Mouse (Mus musculus): ENCODE measurements around the gene Yaf2. TPM values are rescaled to one million over a fixed set of nuclear protein-coding genes. Genes with fewer than 3 reads are reported as not detected.
"Not testable (repeated sequence)": the region's sequence is repeated elsewhere in the genome, so short reads cannot be mapped to it uniquely, and the experiment has no call there.

Gene Yaf2
- polyA plus RNA-seq, 1 experiment, result 12.9 TPM

GRCm38 (mm10) chr15:93262274-93262673 is 74.5 kb downstream of the Yaf2 start:
- WGBS, result 97% methylated on average over 5 of the region's 5 CpGs
- TF ChIP-seq POLR2A (IDR thresholded peaks at IDR 0.05; ENCODE audit: low read depth, low read length), result no peak
- TF ChIP-seq CTCF (IDR thresholded peaks at IDR 0.05; ENCODE audit: extremely low read depth, insufficient read depth, insufficient read length, insufficient replicate concordance), result no peak
- H3K27me3 ChIP-seq (ENCODE audit: control insufficient read depth, insufficient read depth, low read length), result no peaks in the 10 kb centered on the region
- H3K4me3 ChIP-seq (ENCODE audit: extremely low read depth, insufficient read depth, insufficient read length), result no peak overlapping the region
- peaks cover 14% of the 10 kb centered on the region for H3K36me3 ChIP-seq (ENCODE audit: control insufficient read depth, insufficient read depth, low read length)
- H3K27ac ChIP-seq (ENCODE audit: insufficient read depth, low read length), result no peak overlapping the region
- H3K4me1 ChIP-seq (ENCODE audit: control insufficient read depth, insufficient read depth, insufficient read length), result peaks cover 2% of the 10 kb centered on the region; the same call in 1 of the 2 replicates
- DNase-seq (ENCODE audit: low read depth in 1 of 2, low spot score in 2 of 2), result no peak

- WGBS, result 77% methylated on average over 8 of the region's 8 CpGs
- peaks cover 22% of the 10 kb centered on the region for H3K36me3 ChIP-seq (ENCODE audit: control insufficient read depth, insufficient read depth, low read length)
Observed at GRCm38 (mm10) chr15:93259933-93260332, 76.8 kb downstream of the Yaf2 start.

GRCm38 (mm10) chr15:93255295-93255694 is 81.4 kb downstream of the Yaf2 start:
- no peak for TF ChIP-seq POLR2A (IDR thresholded peaks at IDR 0.05; ENCODE audit: low read depth, low read length)
- TF ChIP-seq CTCF (IDR thresholded peaks at IDR 0.05; ENCODE audit: extremely low read depth, insufficient read depth, insufficient read length, insufficient replicate concordance), result no peak
- Histone ChIP-seq H3K27ac (ENCODE audit: insufficient read depth, low read length) (no peak overlapping the region), H3K4me1 (ENCODE audit: control insufficient read depth, insufficient read depth, insufficient read length) (no peaks in the 10 kb centered on the region), H3K4me3 (ENCODE audit: extremely low read depth, insufficient read depth, insufficient read length) (no peak overlapping the region), H3K27me3 (ENCODE audit: control insufficient read depth, insufficient read depth, low read length) (no peaks in the 10 kb centered on the region), H3K36me3 (ENCODE audit: control insufficient read depth, insufficient read depth, low read length) (peaks cover 23% of the 10 kb centered on the region)
- no peak for DNase-seq (ENCODE audit: low read depth in 1 of 2, low spot score in 2 of 2)
- 93% methylated on average over 10 of the region's 10 CpGs for WGBS

More at GRCm38 (mm10) chr15:93259933-93260332, 76.8 kb downstream of the Yaf2 start:
- Histone ChIP-seq H3K4me3 (ENCODE audit: extremely low read depth, insufficient read depth, insufficient read length) (no peak overlapping the region), H3K27ac (ENCODE audit: insufficient read depth, low read length) (no peak overlapping the region), H3K4me1 (ENCODE audit: control insufficient read depth, insufficient read depth, insufficient read length) (no peaks in the 10 kb centered on the region), H3K27me3 (ENCODE audit: control insufficient read depth, insufficient read depth, low read length) (no peaks in the 10 kb centered on the region)
- TF ChIP-seq POLR2A (IDR thresholded peaks at IDR 0.05; ENCODE audit: low read depth, low read length) (no peak), CTCF (IDR thresholded peaks at IDR 0.05; ENCODE audit: extremely low read depth, insufficient read depth, insufficient read length, insufficient replicate concordance) (no peak)
- DNase-seq (ENCODE audit: low read depth in 1 of 2, low spot score in 2 of 2), result no peak

GRCm38 (mm10) chr15:93253172-93253571 is 83.6 kb downstream of the Yaf2 start:
- no peaks in the 10 kb centered on the region for H3K27me3 ChIP-seq (ENCODE audit: control insufficient read depth, insufficient read depth, low read length)
- 80% methylated on average over 8 of the region's 8 CpGs for WGBS
- TF ChIP-seq CTCF (IDR thresholded peaks at IDR 0.05; ENCODE audit: extremely low read depth, insufficient read depth, insufficient read length, insufficient replicate concordance), result no peak
- no peak for TF ChIP-seq POLR2A (IDR thresholded peaks at IDR 0.05; ENCODE audit: low read depth, low read length)

GRCm38 (mm10) chr15:93252396-93252795 is 84.3 kb downstream of the Yaf2 start:
- H3K27ac ChIP-seq (ENCODE audit: insufficient read depth, low read length), result peak overlapping the region; percentile 60
- WGBS, result 93% methylated on average over 6 of the region's 6 CpGs
- no peak overlapping the region for H3K4me3 ChIP-seq (ENCODE audit: extremely low read depth, insufficient read depth, insufficient read length)
- no peaks in the 10 kb centered on the region for H3K4me1 ChIP-seq (ENCODE audit: control insufficient read depth, insufficient read depth, insufficient read length)
- H3K27me3 ChIP-seq (ENCODE audit: control insufficient read depth, insufficient read depth, low read length), result no peaks in the 10 kb centered on the region
- no peak for DNase-seq (ENCODE audit: low read depth in 1 of 2, low spot score in 2 of 2)
- H3K36me3 ChIP-seq (ENCODE audit: control insufficient read depth, insufficient read depth, low read length), result peaks cover 21% of the 10 kb centered on the region
- TF ChIP-seq CTCF (IDR thresholded peaks at IDR 0.05; ENCODE audit: extremely low read depth, insufficient read depth, insufficient read length, insufficient replicate concordance) (no peak), POLR2A (IDR thresholded peaks at IDR 0.05; ENCODE audit: low read depth, low read length) (no peak)

More at GRCm38 (mm10) chr15:93253172-93253571, 83.6 kb downstream of the Yaf2 start:
- Histone ChIP-seq H3K4me3 (ENCODE audit: extremely low read depth, insufficient read depth, insufficient read length) (no peak overlapping the region), H3K27ac (ENCODE audit: insufficient read depth, low read length) (no peak overlapping the region), H3K36me3 (ENCODE audit: control insufficient read depth, insufficient read depth, low read length) (peaks cover 25% of the 10 kb centered on the region), H3K4me1 (ENCODE audit: control insufficient read depth, insufficient read depth, insufficient read length) (no peaks in the 10 kb centered on the region)
- no peak for DNase-seq (ENCODE audit: low read depth in 1 of 2, low spot score in 2 of 2)

- Histone ChIP-seq H3K27me3 (ENCODE audit: control insufficient read depth, insufficient read depth, low read length) (no peaks in the 10 kb centered on the region), H3K27ac (ENCODE audit: insufficient read depth, low read length) (peak overlapping the region; percentile 60), H3K36me3 (ENCODE audit: control insufficient read depth, insufficient read depth, low read length) (peaks cover 16% of the 10 kb centered on the region), H3K4me3 (ENCODE audit: extremely low read depth, insufficient read depth, insufficient read length) (no peak overlapping the region), H3K4me1 (ENCODE audit: control insufficient read depth, insufficient read depth, insufficient read length) (no peaks in the 10 kb centered on the region)
- TF ChIP-seq POLR2A (IDR thresholded peaks at IDR 0.05; ENCODE audit: low read depth, low read length) (no peak), CTCF (IDR thresholded peaks at IDR 0.05; ENCODE audit: extremely low read depth, insufficient read depth, insufficient read length, insufficient replicate concordance) (no peak)
- WGBS, result 67% methylated on average over 13 of the region's 13 CpGs
- DNase-seq (ENCODE audit: low read depth in 1 of 2, low spot score in 2 of 2), result peak in 1 of 2 experiments; percentile 22
Observed at GRCm38 (mm10) chr15:93251553-93252250, 85.0 kb downstream of the Yaf2 start.

- H3K36me3 ChIP-seq (ENCODE audit: control insufficient read depth, insufficient read depth, low read length), result peaks cover 18% of the 10 kb centered on the region
- TF ChIP-seq POLR2A (IDR thresholded peaks at IDR 0.05; ENCODE audit: low read depth, low read length) (no peak), CTCF (IDR thresholded peaks at IDR 0.05; ENCODE audit: extremely low read depth, insufficient read depth, insufficient read length, insufficient replicate concordance) (no peak)
Observed at GRCm38 (mm10) chr15:93243202-93243601, 93.5 kb downstream of the Yaf2 start.

GRCm38 (mm10) chr15:93236456-93236855 is 100.3 kb downstream of the Yaf2 start:
- H3K4me3 ChIP-seq (ENCODE audit: extremely low read depth, insufficient read depth, insufficient read length); H3K36me3 ChIP-seq (ENCODE audit: control insufficient read depth, insufficient read depth, low read length); DNase-seq (ENCODE audit: low read depth in 1 of 2, low spot score in 2 of 2); H3K4me1 ChIP-seq (ENCODE audit: control insufficient read depth, insufficient read depth, insufficient read length); H3K27ac ChIP-seq (ENCODE audit: insufficient read depth, low read length); H3K27me3 ChIP-seq (ENCODE audit: control insufficient read depth, insufficient read depth, low read length): not testable (repeated sequence)
- 86% methylated on average over 10 of the region's 10 CpGs for WGBS

More at GRCm38 (mm10) chr15:93243202-93243601, 93.5 kb downstream of the Yaf2 start:
- Histone ChIP-seq H3K27ac (ENCODE audit: insufficient read depth, low read length) (no peak overlapping the region), H3K4me1 (ENCODE audit: control insufficient read depth, insufficient read depth, insufficient read length) (no peaks in the 10 kb centered on the region), H3K4me3 (ENCODE audit: extremely low read depth, insufficient read depth, insufficient read length) (no peak overlapping the region), H3K27me3 (ENCODE audit: control insufficient read depth, insufficient read depth, low read length) (no peaks in the 10 kb centered on the region)
- WGBS, result 95% methylated on average over 10 of the region's 10 CpGs
- no peak for DNase-seq (ENCODE audit: low read depth in 1 of 2, low spot score in 2 of 2)

Data from spleen, adult 2 months (tissue).